Mouse (Mus musculus): ENCODE measurements at regions not wholly inside any gene's neighbourhood (a gene's known extent, or its start where the extent isn't known, plus 50 kb on each side); places are given as distances from the start of the nearest gene placed in this dataset.

GRCm38 (mm10) chr11:19619494-19619893, 304.7 kb upstream of the Spred2 start:
- Histone ChIP-seq H3K4me3 (ENCODE audit: insufficient read depth, low read length) (no peak overlapping the region), H3K4me1 (ENCODE audit: control insufficient read depth, insufficient read depth, low read length) (no peaks in the 10 kb centered on the region)
- TF ChIP-seq POLR2A (IDR thresholded peaks at IDR 0.05; ENCODE audit: borderline replicate concordance, low read depth, low read length) (no peak), CTCF (IDR thresholded peaks at IDR 0.05; ENCODE audit: low read depth, low read length) (no peak)

DNA sequence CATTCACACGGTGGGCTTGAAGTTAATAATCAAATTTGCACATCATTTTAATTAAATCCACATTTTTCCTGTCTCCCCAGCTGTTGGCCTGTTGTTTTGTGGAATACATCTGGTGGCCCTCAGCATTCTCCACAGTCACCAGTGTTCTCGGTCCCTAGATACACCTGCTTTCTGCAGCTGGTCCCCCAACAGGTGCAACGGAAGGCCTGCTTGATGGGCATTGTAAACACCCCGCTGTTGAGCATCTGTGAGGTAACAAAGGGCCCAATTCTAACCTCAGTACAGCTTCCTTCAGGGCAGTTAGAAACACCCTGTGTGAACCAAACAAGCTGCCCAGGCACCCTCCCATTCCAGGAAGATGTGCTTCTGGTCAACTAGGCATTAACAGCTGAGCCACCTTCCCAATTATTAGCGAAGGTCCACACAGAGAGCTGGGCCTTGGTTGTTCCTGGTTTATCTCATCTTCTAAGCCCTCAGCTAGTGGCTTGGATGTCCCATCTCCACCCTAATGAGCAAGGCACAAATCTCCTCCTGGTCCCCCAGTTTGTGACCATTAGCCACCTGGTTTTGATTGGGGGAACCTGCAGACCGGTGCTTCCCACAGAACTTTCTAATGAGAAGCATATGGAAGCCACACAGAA, 293.0 kb upstream of the Spred2 start:
- no peak overlapping the region for H3K4me3 ChIP-seq (ENCODE audit: insufficient read depth, low read length)
- TF ChIP-seq POLR2A (IDR thresholded peaks at IDR 0.05; ENCODE audit: borderline replicate concordance, low read depth, low read length) (no peak), CTCF (IDR thresholded peaks at IDR 0.05; ENCODE audit: low read depth, low read length) (no peak)
- no peaks in the 10 kb centered on the region for H3K4me1 ChIP-seq (ENCODE audit: control insufficient read depth, insufficient read depth, low read length)
- no peak overlapping the region for H3K27ac ChIP-seq (ENCODE audit: insufficient read depth, low read depth, low read length)

More at GRCm38 (mm10) chr11:19619494-19619893, 304.7 kb upstream of the Spred2 start:
- no peak overlapping the region for H3K27ac ChIP-seq (ENCODE audit: insufficient read depth, low read depth, low read length)

DNA sequence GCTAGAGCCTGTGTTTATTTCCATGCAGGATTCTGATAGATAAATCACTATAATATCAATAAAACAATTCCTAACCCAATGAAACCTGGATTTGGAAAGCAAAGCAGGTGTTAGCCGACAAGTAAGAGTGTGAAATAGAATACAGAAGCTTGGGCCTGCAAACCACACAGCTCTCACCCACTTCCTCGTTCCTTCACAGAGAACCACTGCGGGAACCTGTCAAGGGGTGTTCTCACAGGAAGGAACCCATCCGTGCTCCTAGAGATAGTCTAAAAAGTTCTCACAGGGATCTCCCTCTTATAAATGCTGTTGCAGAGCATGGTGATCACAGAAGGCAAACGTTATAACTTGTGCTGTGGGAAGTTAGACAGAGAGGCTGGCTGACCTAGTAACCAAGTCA, 291.7 kb upstream of the Spred2 start:
- no peak overlapping the region for H3K27ac ChIP-seq (ENCODE audit: insufficient read depth, low read depth, low read length)
- TF ChIP-seq CTCF (IDR thresholded peaks at IDR 0.05; ENCODE audit: low read depth, low read length): no peak
- no peak for TF ChIP-seq POLR2A (IDR thresholded peaks at IDR 0.05; ENCODE audit: borderline replicate concordance, low read depth, low read length)
- H3K4me1 ChIP-seq (ENCODE audit: control insufficient read depth, insufficient read depth, low read length): no peaks in the 10 kb centered on the region
- H3K4me3 ChIP-seq (ENCODE audit: insufficient read depth, low read length): no peak overlapping the region

- Histone ChIP-seq H3K4me3 (ENCODE audit: insufficient read depth, low read length) (no peak overlapping the region), H3K27ac (ENCODE audit: insufficient read depth, low read depth, low read length) (no peak overlapping the region), H3K4me1 (ENCODE audit: control insufficient read depth, insufficient read depth, low read length) (no peaks in the 10 kb centered on the region)
- no peak for TF ChIP-seq POLR2A (IDR thresholded peaks at IDR 0.05; ENCODE audit: borderline replicate concordance, low read depth, low read length)
- TF ChIP-seq CTCF (IDR thresholded peaks at IDR 0.05; ENCODE audit: low read depth, low read length): no peak
Observed at GRCm38 (mm10) chr11:19633621-19634020, 290.6 kb upstream of the Spred2 start.

GRCm38 (mm10) chr11:19641153-19641552, 283.0 kb upstream of the Spred2 start:
- no peak overlapping the region for H3K27ac ChIP-seq (ENCODE audit: insufficient read depth, low read depth, low read length)
- H3K4me1 ChIP-seq (ENCODE audit: control insufficient read depth, insufficient read depth, low read length): no peaks in the 10 kb centered on the region
- H3K4me3 ChIP-seq (ENCODE audit: insufficient read depth, low read length): no peak overlapping the region
- TF ChIP-seq CTCF (IDR thresholded peaks at IDR 0.05; ENCODE audit: low read depth, low read length) (no peak), POLR2A (IDR thresholded peaks at IDR 0.05; ENCODE audit: borderline replicate concordance, low read depth, low read length) (no peak)

DNA sequence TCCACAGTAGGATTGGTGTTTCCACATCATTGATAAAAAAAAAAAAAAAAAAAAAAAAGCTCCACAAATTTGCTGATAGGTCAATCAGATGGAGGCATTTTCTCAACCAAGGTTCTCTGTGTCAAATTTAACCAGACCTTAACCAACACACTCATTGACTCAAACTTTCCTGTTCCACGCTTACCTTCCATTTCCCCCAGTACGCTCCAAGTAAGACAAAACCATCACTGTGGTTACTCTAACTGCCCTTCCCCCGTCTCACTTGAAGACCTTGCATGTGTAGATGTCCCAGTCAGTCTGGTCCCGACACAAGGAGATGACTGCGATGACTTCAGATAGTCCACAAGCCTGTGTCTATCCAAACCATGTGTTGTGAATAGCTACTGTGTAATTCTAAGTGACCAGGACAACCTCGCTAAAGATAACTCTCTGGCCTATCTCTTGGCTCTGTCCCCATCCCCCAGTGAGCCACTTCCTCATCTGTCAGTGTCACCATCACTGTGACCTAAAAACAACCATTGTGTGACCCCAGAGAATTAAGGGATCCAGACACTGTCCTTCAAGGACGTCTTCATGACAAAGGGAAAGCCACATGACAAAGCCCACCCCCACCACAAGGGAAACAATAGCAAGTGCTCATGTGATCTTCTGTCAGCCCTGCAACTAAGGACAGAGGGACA, 279.9 kb upstream of the Spred2 start:
- Histone ChIP-seq H3K27ac (ENCODE audit: insufficient read depth, low read depth, low read length) (no peak overlapping the region), H3K4me1 (ENCODE audit: control insufficient read depth, insufficient read depth, low read length) (no peaks in the 10 kb centered on the region), H3K4me3 (ENCODE audit: insufficient read depth, low read length) (no peak overlapping the region)
- TF ChIP-seq POLR2A (IDR thresholded peaks at IDR 0.05; ENCODE audit: borderline replicate concordance, low read depth, low read length) (no peak), CTCF (IDR thresholded peaks at IDR 0.05; ENCODE audit: low read depth, low read length) (no peak)

DNA sequence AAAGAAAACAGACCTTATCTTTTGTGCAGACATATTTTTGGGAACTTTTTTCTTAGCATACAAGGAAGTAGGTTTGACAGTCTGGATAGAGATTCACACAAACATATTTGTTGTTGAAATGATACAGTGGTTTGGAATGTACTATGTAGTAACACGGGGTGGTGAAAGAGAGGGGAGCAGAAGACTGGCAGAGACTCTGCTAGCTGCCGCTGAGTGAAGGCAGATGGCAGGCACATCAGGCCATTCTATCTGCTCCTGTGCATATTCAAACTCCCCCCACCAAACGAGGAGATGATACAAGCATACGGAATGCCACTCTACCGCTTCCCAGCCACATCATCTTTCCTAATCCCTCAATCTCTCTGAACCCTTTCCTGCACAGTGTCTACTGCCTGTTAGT, 279.1 kb upstream of the Spred2 start:
- H3K27ac ChIP-seq (ENCODE audit: insufficient read depth, low read depth, low read length): no peak overlapping the region
- TF ChIP-seq POLR2A (IDR thresholded peaks at IDR 0.05; ENCODE audit: borderline replicate concordance, low read depth, low read length) (no peak), CTCF (IDR thresholded peaks at IDR 0.05; ENCODE audit: low read depth, low read length) (no peak)
- no peak overlapping the region for H3K4me3 ChIP-seq (ENCODE audit: insufficient read depth, low read length)
- no peaks in the 10 kb centered on the region for H3K4me1 ChIP-seq (ENCODE audit: control insufficient read depth, insufficient read depth, low read length)

GRCm38 (mm10) chr11:19651522-19651921, 272.7 kb upstream of the Spred2 start:
- no peaks in the 10 kb centered on the region for H3K4me1 ChIP-seq (ENCODE audit: control insufficient read depth, insufficient read depth, low read length)
- TF ChIP-seq POLR2A (IDR thresholded peaks at IDR 0.05; ENCODE audit: borderline replicate concordance, low read depth, low read length): no peak
- no peak for TF ChIP-seq CTCF (IDR thresholded peaks at IDR 0.05; ENCODE audit: low read depth, low read length)
- H3K4me3 ChIP-seq (ENCODE audit: insufficient read depth, low read length): no peak overlapping the region
- H3K27ac ChIP-seq (ENCODE audit: insufficient read depth, low read depth, low read length): no peak overlapping the region

DNA sequence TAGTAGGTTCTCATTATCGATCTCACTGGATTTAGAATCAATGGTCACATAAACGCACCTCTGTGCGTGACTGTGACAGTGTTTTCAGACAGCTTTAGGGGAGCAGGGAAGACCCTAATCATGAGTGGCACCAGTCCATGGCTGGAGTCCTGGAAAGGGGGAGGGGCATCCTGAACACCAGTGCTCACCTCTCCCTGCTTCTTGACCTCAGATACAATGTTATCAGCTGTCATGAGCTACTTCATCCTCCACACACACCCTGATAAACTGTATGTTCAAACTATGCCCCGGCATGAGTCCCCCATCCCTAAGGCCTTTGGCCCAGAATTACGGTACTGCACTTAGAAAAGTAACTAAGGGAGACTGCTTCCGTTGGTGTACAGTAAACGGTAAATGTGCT, 272.2 kb upstream of the Spred2 start:
- Histone ChIP-seq H3K4me1 (ENCODE audit: control insufficient read depth, insufficient read depth, low read length) (no peaks in the 10 kb centered on the region), H3K27ac (ENCODE audit: insufficient read depth, low read depth, low read length) (no peak overlapping the region), H3K4me3 (ENCODE audit: insufficient read depth, low read length) (no peak overlapping the region)
- TF ChIP-seq CTCF (IDR thresholded peaks at IDR 0.05; ENCODE audit: low read depth, low read length) (no peak), POLR2A (IDR thresholded peaks at IDR 0.05; ENCODE audit: borderline replicate concordance, low read depth, low read length) (no peak)

- TF ChIP-seq POLR2A (IDR thresholded peaks at IDR 0.05; ENCODE audit: borderline replicate concordance, low read depth, low read length): no peak
- no peak for TF ChIP-seq CTCF (IDR thresholded peaks at IDR 0.05; ENCODE audit: low read depth, low read length)
- no peak overlapping the region for H3K27ac ChIP-seq (ENCODE audit: insufficient read depth, low read depth, low read length)
- no peaks in the 10 kb centered on the region for H3K4me1 ChIP-seq (ENCODE audit: control insufficient read depth, insufficient read depth, low read length)
- no peak overlapping the region for H3K4me3 ChIP-seq (ENCODE audit: insufficient read depth, low read length)
Observed at GRCm38 (mm10) chr11:19659511-19659910, 264.7 kb upstream of the Spred2 start.

Data from bone marrow macrophage, adult 2 months (primary cell).